Mouse (Mus musculus) bone marrow macrophage, adult 2 months (primary cell): ENCODE results near the gene Plac1.

Experiments
- CTCF ChIP-seq: IDR thresholded peaks from 2 replicates; pipeline ENCODE4 v1.5.1; 2012; ENCODE audit warnings: low read depth, mild to moderate bottlenecking, low read length, moderate library complexity
- POLR2A ChIP-seq: IDR thresholded peaks from 2 replicates; pipeline ENCODE4 v1.6.1; 2012; ENCODE audit warnings: mild to moderate bottlenecking, low read depth, low read length, borderline replicate concordance

GRCm38 (mm10) chrX:53161583-53161982 lies 78.3 kb downstream of the Plac1 start:
- TF ChIP-seq POLR2A, result no peak
- TF ChIP-seq CTCF, result no peak
